ENCODE assay signal across 8 mouse cellular contexts in the genomic region with DNA sequence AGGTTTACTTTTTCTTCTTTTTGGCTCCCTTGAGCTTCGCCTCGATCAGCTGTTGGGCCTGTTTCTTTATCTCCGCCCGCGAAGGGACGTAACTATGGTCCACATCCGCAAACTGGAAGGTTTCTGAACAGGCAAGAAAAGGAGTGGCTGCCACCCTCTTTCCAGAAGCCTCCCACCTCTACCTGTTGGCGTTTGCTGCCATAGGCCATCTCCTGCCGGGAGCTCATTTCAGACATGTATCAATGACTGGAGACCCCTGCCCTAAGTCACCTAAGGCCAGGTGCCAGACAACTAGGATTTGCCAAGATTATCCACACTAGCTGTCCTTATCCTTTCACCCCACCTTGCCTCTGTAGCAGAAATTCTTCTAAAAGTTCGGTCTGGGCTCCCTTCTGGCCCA. TPM values are rescaled to one million over a fixed set of nuclear protein-coding genes. Genes with fewer than 3 reads are reported as not detected.
A peak's percentile ranks its signal among the peaks of the same experiment; 100 is the strongest.
DNase-seq lines count a peak whose midpoint lies in the region; ATAC-seq lines count a peak whose summit lies in the region.

No protein-coding gene starts in this region.

- intact Hi-C loops in heart, postnatal 25 days (cut with DNase I) = no loop called here
- intact Hi-C loops in gastrocnemius, postnatal 14 days (cut with DNase I; ENCODE audit: low total_unique reads) = no loop called here

- WGBS in heart, embryonic 11.5 days (ENCODE audit: insufficient replicate concordance) = 70% methylated on average over 10 of the region's 10 CpGs
- WGBS in hindbrain, embryonic 11.5 days = 69% methylated on average over 10 of the region's 10 CpGs
- WGBS in midbrain, embryonic 10.5 days = 77% methylated on average over 10 of the region's 10 CpGs

- H3K4me2 ChIP-seq in heart, embryonic 11.5 days = peak overlapping the region; percentile 73
- peak overlapping the region; percentile 64 for H3K4me2 ChIP-seq in hindbrain, embryonic 11.5 days (replicated peaks; ENCODE audit: low read depth, low read length)

- no peaks in the 10 kb centered on the region for H3K36me3 ChIP-seq in heart, embryonic 11.5 days (ENCODE audit: control insufficient read depth, insufficient read depth, low read length)
- no peaks in the 10 kb centered on the region for H3K36me3 ChIP-seq in hindbrain, embryonic 11.5 days (ENCODE audit: control insufficient read depth, insufficient read depth, low read length)
- peaks cover 16% of the 10 kb centered on the region for H3K36me3 ChIP-seq in midbrain, embryonic 10.5 days

- H3K27ac ChIP-seq in heart, embryonic 11.5 days (ENCODE audit: low read depth, low read length) = no peak overlapping the region
- H3K27ac ChIP-seq in hindbrain, embryonic 11.5 days (ENCODE audit: low read depth, low read length) = no peak overlapping the region
- peak overlapping the region; percentile 96 for H3K27ac ChIP-seq in midbrain, embryonic 10.5 days (replicated peaks)

- H3K9ac ChIP-seq in heart, embryonic 11.5 days (ENCODE audit: low read depth, low read length) = peak overlapping the region; percentile 98
- H3K9ac ChIP-seq in hindbrain, embryonic 11.5 days (ENCODE audit: low read depth, low read length) = peak overlapping the region; percentile 96

- peaks cover 19% of the 10 kb centered on the region for H3K27me3 ChIP-seq in heart, embryonic 11.5 days (ENCODE audit: control insufficient read depth, insufficient read depth, low read length)
- peaks cover 7% of the 10 kb centered on the region; the same call in 1 of the 2 replicates for H3K27me3 ChIP-seq in hindbrain, embryonic 11.5 days (ENCODE audit: control insufficient read depth, insufficient read depth, low read length)
- peaks cover 50% of the 10 kb centered on the region for H3K27me3 ChIP-seq in midbrain, embryonic 10.5 days (ENCODE audit: low read depth, poor library complexity, severe bottlenecking)

- peak overlapping the region; percentile 99 for H3K4me3 ChIP-seq in heart, embryonic 11.5 days (ENCODE audit: low read depth, low read length)
- peak overlapping the region; percentile 96 for H3K4me3 ChIP-seq in hindbrain, embryonic 11.5 days (ENCODE audit: low read depth, low read length)
- peak overlapping the region; percentile 99 for H3K4me3 ChIP-seq in midbrain, embryonic 10.5 days

- no peak for ATAC-seq in heart, embryonic 11.5 days (replicated peaks; ENCODE audit: insufficient number of reproducible peaks, low FRiP score, low TSS enrichment)
- no peak; the same call in 1 of the 2 replicates for ATAC-seq in hindbrain, embryonic 11.5 days (ENCODE audit: low FRiP score)

- DNase-seq in heart, postnatal 25 days (ENCODE audit: low spot score) = no peak
- DNase-seq in Muller cell, postnatal 12 days (ENCODE audit: inconsistent ontology term) = peak; percentile 3
- DNase-seq in hindbrain, embryonic 11.5 days (ENCODE audit: low spot score) = no peak
- no peak for DNase-seq in midbrain, embryonic 10.5 days (ENCODE audit: low spot score)
- DNase-seq in adrenal gland, postnatal 25 days = no peak
- DNase-seq in embryo, embryonic 11 days = no peak
- DNase-seq in gastrocnemius, postnatal 14 days = no peak

- peaks cover 10% of the 10 kb centered on the region; the same call in 1 of the 2 replicates for H3K4me1 ChIP-seq in heart, embryonic 11.5 days (ENCODE audit: control insufficient read depth, insufficient read depth, low read length)
- peaks cover 3% of the 10 kb centered on the region; the same call in 1 of the 2 replicates for H3K4me1 ChIP-seq in hindbrain, embryonic 11.5 days (replicated peaks; ENCODE audit: control insufficient read depth, insufficient read depth, low read length)
- peaks cover 26% of the 10 kb centered on the region for H3K4me1 ChIP-seq in midbrain, embryonic 10.5 days

- no peaks in the 10 kb centered on the region for H3K9me3 ChIP-seq in heart, embryonic 11.5 days (replicated peaks; ENCODE audit: control insufficient read depth, low read length)
- H3K9me3 ChIP-seq in hindbrain, embryonic 11.5 days (ENCODE audit: control insufficient read depth, low read length) = no peaks in the 10 kb centered on the region
- no peaks in the 10 kb centered on the region for H3K9me3 ChIP-seq in midbrain, embryonic 10.5 days (replicated peaks)

RNA-seq across cellular contexts. Expression of gene Rabl6, which starts 0.3 kb away (rescaled TPM):
- polyA plus RNA-seq in heart, embryonic 11.5 days (2014; fragmentation: Nextera tagmentation; extraction: Ambion mirVana) = 35.9 and 40.0 TPM in 2 replicates
- total RNA-seq in heart, postnatal 25 days (2021) = 10 to 100 TPM; 61.8 to 66.1 TPM
- 53.3 and 55.3 TPM in 2 replicates for polyA plus RNA-seq in hindbrain, embryonic 11.5 days (2014; fragmentation: Nextera tagmentation; extraction: Ambion mirVana)
- 71.2 and 75.1 TPM in 2 replicates for polyA plus RNA-seq in midbrain, embryonic 10.5 days (2016; fragmentation: Nextera tagmentation; extraction: Ambion mirVana)
- total RNA-seq in adrenal gland, postnatal 25 days (2021) = 108 and 118 TPM in 2 replicates
- total RNA-seq in gastrocnemius, postnatal 14 days (2021) = 10 to 100 TPM; 39.5 to 41.0 TPM

RNA-seq across cellular contexts. Expression of gene Ccdc183, which starts 8.8 kb away (rescaled TPM):
- polyA plus RNA-seq in heart, embryonic 11.5 days (2014; fragmentation: Nextera tagmentation; extraction: Ambion mirVana) = 0.11 and 0.20 TPM in 2 replicates
- total RNA-seq in heart, postnatal 25 days (2021) = not detected
- polyA plus RNA-seq in hindbrain, embryonic 11.5 days (2014; fragmentation: Nextera tagmentation; extraction: Ambion mirVana) = 0.14 and 0.22 TPM in 2 replicates
- polyA plus RNA-seq in midbrain, embryonic 10.5 days (2016; fragmentation: Nextera tagmentation; extraction: Ambion mirVana) = 0.04 and 0.12 TPM in 2 replicates
- total RNA-seq in adrenal gland, postnatal 25 days (2021) = not detected in 2 replicates
- total RNA-seq in gastrocnemius, postnatal 14 days (2021) = not detected

RNA-seq across cellular contexts. Expression of gene Tmem141, which starts 13.1 kb away (rescaled TPM):
- 14.6 and 18.4 TPM in 2 replicates for polyA plus RNA-seq in heart, embryonic 11.5 days (2014; fragmentation: Nextera tagmentation; extraction: Ambion mirVana)
- 10 to 100 TPM; 27.9 to 31.6 TPM for total RNA-seq in heart, postnatal 25 days (2021)
- polyA plus RNA-seq in hindbrain, embryonic 11.5 days (2014; fragmentation: Nextera tagmentation; extraction: Ambion mirVana) = 17.6 and 18.0 TPM in 2 replicates
- polyA plus RNA-seq in midbrain, embryonic 10.5 days (2016; fragmentation: Nextera tagmentation; extraction: Ambion mirVana) = 12.8 and 14.7 TPM in 2 replicates
- total RNA-seq in adrenal gland, postnatal 25 days (2021) = 28.8 and 36.9 TPM in 2 replicates
- 10 to 100 TPM; 12.1 to 14.3 TPM for total RNA-seq in gastrocnemius, postnatal 14 days (2021)

RNA-seq across cellular contexts. Expression of gene Fcna, which starts 19.2 kb away (rescaled TPM):
- polyA plus RNA-seq in heart, embryonic 11.5 days (2014; fragmentation: Nextera tagmentation; extraction: Ambion mirVana) = 1.0 and 1.1 TPM in 2 replicates
- 1 to 10 TPM; 4.8 to 5.8 TPM for total RNA-seq in heart, postnatal 25 days (2021)
- polyA plus RNA-seq in hindbrain, embryonic 11.5 days (2014; fragmentation: Nextera tagmentation; extraction: Ambion mirVana) = 0.57 and 0.82 TPM in 2 replicates
- polyA plus RNA-seq in midbrain, embryonic 10.5 days (2016; fragmentation: Nextera tagmentation; extraction: Ambion mirVana) = 0.36 and 1.4 TPM in 2 replicates
- 2.6 and 2.7 TPM in 2 replicates for total RNA-seq in adrenal gland, postnatal 25 days (2021)
- 1 to 10 TPM; 5.7 to 6.2 TPM for total RNA-seq in gastrocnemius, postnatal 14 days (2021)

RNA-seq across cellular contexts. Expression of gene Ajm1, which starts 27.1 kb away (rescaled TPM):
- 0.21 TPM in 1 of 2 replicates, not detected in the other for polyA plus RNA-seq in heart, embryonic 11.5 days (2014; fragmentation: Nextera tagmentation; extraction: Ambion mirVana)
- under 1 TPM; 0.08 to 0.10 TPM for total RNA-seq in heart, postnatal 25 days (2021)
- 0.38 and 0.59 TPM in 2 replicates for polyA plus RNA-seq in hindbrain, embryonic 11.5 days (2014; fragmentation: Nextera tagmentation; extraction: Ambion mirVana)
- 0.05 and 0.27 TPM in 2 replicates for polyA plus RNA-seq in midbrain, embryonic 10.5 days (2016; fragmentation: Nextera tagmentation; extraction: Ambion mirVana)
- total RNA-seq in adrenal gland, postnatal 25 days (2021) = 1.6 and 2.6 TPM in 2 replicates
- under 1 TPM in 1 of 2 experiments, not detected in 1; 0.10 TPM for total RNA-seq in gastrocnemius, postnatal 14 days (2021)
